In the genomic region with DNA sequence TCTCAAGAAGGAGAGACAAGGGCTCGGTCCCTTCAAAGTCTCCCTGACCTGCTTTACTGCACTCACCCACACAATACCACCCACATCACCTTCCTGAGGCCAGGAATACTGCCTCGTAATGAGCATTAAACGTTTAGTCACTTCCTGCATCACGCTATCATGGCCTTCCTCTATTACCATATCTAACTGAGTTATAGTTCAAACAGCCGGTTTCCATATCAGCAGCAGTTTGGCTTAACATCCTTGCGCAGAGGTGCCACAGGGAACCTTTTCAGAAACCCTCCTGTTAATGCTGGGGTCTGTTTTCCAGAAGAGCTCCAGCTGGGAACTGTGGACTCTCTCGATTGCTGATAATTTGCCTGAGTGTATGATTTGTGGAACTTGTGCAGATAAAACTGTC, we compare ENCODE assay signal across 19 mouse cellular contexts. TPM values are rescaled to one million over a fixed set of nuclear protein-coding genes. Genes with fewer than 3 reads are reported as not detected.
DNase-seq lines count a peak whose midpoint lies in the region; ATAC-seq and TF ChIP-seq lines count a peak whose summit lies in the region.
"Had no signal": no experiment of that assay in that cellular context is flagged by ENCODE, and none has a peak within 500 bp of the region (broad histone marks: within the 10 kb centered on the region; RNA-seq: fewer than 3 reads in every experiment).

No protein-coding gene starts in this region.

- H3K4me3 ChIP-seq in heart, postnatal 0 days (ENCODE audit: low read depth, low read length), result no peak overlapping the region
- H3K4me3 ChIP-seq in intestine, embryonic 16.5 days (ENCODE audit: low read length), result no peak overlapping the region
- no peak overlapping the region for H3K4me3 ChIP-seq in stomach, embryonic 16.5 days (replicated peaks; ENCODE audit: low read length)
- H3K4me3 ChIP-seq: embryonic facial prominence, embryonic 10.5 days; erythroblast, embryonic 14.5 days; hindbrain, embryonic 10.5 days; midbrain, embryonic 15.5 days had no signal

- H3K27ac ChIP-seq in heart, postnatal 0 days (ENCODE audit: low read depth), result peak overlapping the region; percentile 11; the same call in 1 of the 2 replicates
- H3K27ac ChIP-seq in intestine, embryonic 16.5 days (ENCODE audit: low read length), result peak overlapping the region; percentile 47
- H3K27ac ChIP-seq in stomach, embryonic 16.5 days (ENCODE audit: low read length), result no peak overlapping the region
- H3K27ac ChIP-seq: embryonic facial prominence, embryonic 10.5 days; hindbrain, embryonic 10.5 days; midbrain, embryonic 15.5 days had no signal

- H3K9ac ChIP-seq in heart, postnatal 0 days (replicated peaks; ENCODE audit: low read depth, low read length), result no peak overlapping the region
- no peak overlapping the region for H3K9ac ChIP-seq in intestine, embryonic 16.5 days (ENCODE audit: low read depth, low read length)
- H3K9ac ChIP-seq in stomach, embryonic 16.5 days (ENCODE audit: low read length), result no peak overlapping the region
- H3K9ac ChIP-seq: midbrain, embryonic 15.5 days had no signal

- no peak for ATAC-seq in heart, postnatal 0 days (ENCODE audit: insufficient read depth, low read depth)
- ATAC-seq in intestine, embryonic 16.5 days, result peak; percentile 92
- ATAC-seq in stomach, embryonic 16.5 days (ENCODE audit: insufficient read depth, low FRiP score), result peak; percentile 29; the same call in 1 of the 2 replicates
- ATAC-seq: forebrain, embryonic 14.5 days; midbrain, embryonic 15.5 days had no signal

- DNase-seq in heart, postnatal 0 days (ENCODE audit: low spot score), result no peak
- no peak for DNase-seq in heart, postnatal 4 days
- DNase-seq in brain, embryonic 14.5 days (ENCODE audit: low read depth), result peak; percentile 3
- DNase-seq in gastrocnemius, adult 8-10 months (ENCODE audit: low spot score in 2 of 2), result no peak
- no peak for DNase-seq in urinary bladder, adult 18-20 months (ENCODE audit: low spot score in 2 of 2)
- DNase-seq: adrenal gland, adult 2 months; cerebellum, postnatal 14 days; kidney, postnatal 14 days; layer of hippocampus, adult 9-11 months; lung, adult 18-20 months; lung, postnatal 4 days; thymus, adult 18-20 months had no signal

- no peaks in the 10 kb centered on the region for H3K27me3 ChIP-seq in heart, postnatal 0 days (ENCODE audit: control insufficient read depth, insufficient read depth, low read length)
- no peaks in the 10 kb centered on the region for H3K27me3 ChIP-seq in intestine, embryonic 16.5 days (replicated peaks; ENCODE audit: control insufficient read depth, insufficient read depth, low read length)
- H3K27me3 ChIP-seq in stomach, embryonic 16.5 days (ENCODE audit: control insufficient read depth, insufficient read depth, low read length), result no peaks in the 10 kb centered on the region
- H3K27me3 ChIP-seq: midbrain, embryonic 15.5 days had no signal

- TF ChIP-seq POLR2A in brain, embryonic 14.5 days (IDR thresholded peaks at IDR 0.05; ENCODE audit: borderline replicate concordance, extremely low read depth, insufficient read depth, insufficient read length, poor library complexity, severe bottlenecking), result no peak

- H3K4me1 ChIP-seq in heart, postnatal 0 days (ENCODE audit: control insufficient read depth, insufficient read depth), result peaks cover 6% of the 10 kb centered on the region
- no peaks in the 10 kb centered on the region for H3K4me1 ChIP-seq in intestine, embryonic 16.5 days (ENCODE audit: control insufficient read depth, insufficient read depth, low read length)
- no peaks in the 10 kb centered on the region for H3K4me1 ChIP-seq in stomach, embryonic 16.5 days (ENCODE audit: control insufficient read depth, insufficient read depth, low read length)
- H3K4me1 ChIP-seq: embryonic facial prominence, embryonic 10.5 days; hindbrain, embryonic 10.5 days; midbrain, embryonic 15.5 days had no signal

- no peak overlapping the region for H3K4me2 ChIP-seq in heart, postnatal 0 days (ENCODE audit: low read depth, low read length)
- H3K4me2 ChIP-seq in intestine, embryonic 16.5 days (ENCODE audit: low read depth, low read length), result 0 out of 2 replicates have a peak overlapping the region, but pooled peaks have one; percentile 0
- H3K4me2 ChIP-seq in stomach, embryonic 16.5 days (ENCODE audit: low read depth, low read length), result no peak overlapping the region
- H3K4me2 ChIP-seq: midbrain, embryonic 15.5 days had no signal

- TF ChIP-seq CTCF in heart, postnatal 0 days (IDR thresholded peaks at IDR 0.05; ENCODE audit: low read depth), result no peak
- no peak for TF ChIP-seq CTCF in brain, embryonic 14.5 days (IDR thresholded peaks at IDR 0.05; ENCODE audit: borderline replicate concordance, extremely low read depth, insufficient read depth, insufficient read length)

- H3K9me3 ChIP-seq in heart, postnatal 0 days (replicated peaks; ENCODE audit: control insufficient read depth, low read length), result no peaks in the 10 kb centered on the region
- no peaks in the 10 kb centered on the region for H3K9me3 ChIP-seq in intestine, embryonic 16.5 days (ENCODE audit: control insufficient read depth, low read length)
- H3K9me3 ChIP-seq in stomach, embryonic 16.5 days (replicated peaks; ENCODE audit: control insufficient read depth, low read length), result no peaks in the 10 kb centered on the region
- H3K9me3 ChIP-seq: embryonic facial prominence, embryonic 10.5 days; hindbrain, embryonic 10.5 days; midbrain, embryonic 15.5 days had no signal

- 31% methylated on average over 7 of the region's 7 CpGs for WGBS in heart, postnatal 0 days
- WGBS in intestine, embryonic 16.5 days, result 40% methylated on average over 7 of the region's 7 CpGs
- WGBS in stomach, embryonic 16.5 days, result 44% methylated on average over 7 of the region's 7 CpGs

- TF ChIP-seq EP300 in heart, postnatal 0 days (IDR thresholded peaks at IDR 0.05; ENCODE audit: low read depth), result no peak

- H3K36me3 ChIP-seq in heart, postnatal 0 days (replicated peaks; ENCODE audit: control insufficient read depth, insufficient read depth, low read length), result no peaks in the 10 kb centered on the region
- no peaks in the 10 kb centered on the region for H3K36me3 ChIP-seq in intestine, embryonic 16.5 days (ENCODE audit: control insufficient read depth, insufficient read depth, low read length)
- no peaks in the 10 kb centered on the region for H3K36me3 ChIP-seq in stomach, embryonic 16.5 days (ENCODE audit: control insufficient read depth, insufficient read depth, low read length)
- H3K36me3 ChIP-seq: embryonic facial prominence, embryonic 10.5 days; hindbrain, embryonic 10.5 days; midbrain, embryonic 15.5 days had no signal

RNA-seq across cellular contexts. Expression of gene Bhlhe40, which starts 52.1 kb away (rescaled TPM):
- total RNA-seq in heart, postnatal 0 days (2014; rRNA removed; ENCODE audit: low replicate concordance), result 11.8 and 17.0 TPM in 2 replicates
- 19.5 and 19.7 TPM in 2 replicates for polyA plus RNA-seq in heart, postnatal 0 days (2015; fragmentation: Nextera tagmentation; extraction: Ambion mirVana)
- 10 to 100 TPM; 59.9 to 74.1 TPM for total RNA-seq in heart, postnatal 4 days (2021)
- 2.2 and 4.0 TPM in 2 replicates for polyA plus RNA-seq in brain, embryonic 14.5 days (2012; rRNA removed)
- 60.7 and 77.0 TPM in 2 replicates for polyA plus RNA-seq in intestine, embryonic 16.5 days (2015; fragmentation: Nextera tagmentation; extraction: Ambion mirVana)
- polyA plus RNA-seq in stomach, embryonic 16.5 days (2015; fragmentation: Nextera tagmentation; extraction: Ambion mirVana), result 39.6 and 47.5 TPM in 2 replicates
- total RNA-seq in gastrocnemius, adult 8-10 months (2022), result 100 to 1,000 TPM in 3 of 4 experiments, 10 to 100 TPM in 1; 89.5 to 168 (median 130) TPM
